Mouse (Mus musculus): ENCODE measurements around the gene Zbtb7a. TPM values are rescaled to one million over a fixed set of nuclear protein-coding genes. Genes with fewer than 3 reads are reported as not detected.

Gene Zbtb7a
- polyA plus RNA-seq, 1 experiment from 2014 or later = 10.1 TPM

DNA sequence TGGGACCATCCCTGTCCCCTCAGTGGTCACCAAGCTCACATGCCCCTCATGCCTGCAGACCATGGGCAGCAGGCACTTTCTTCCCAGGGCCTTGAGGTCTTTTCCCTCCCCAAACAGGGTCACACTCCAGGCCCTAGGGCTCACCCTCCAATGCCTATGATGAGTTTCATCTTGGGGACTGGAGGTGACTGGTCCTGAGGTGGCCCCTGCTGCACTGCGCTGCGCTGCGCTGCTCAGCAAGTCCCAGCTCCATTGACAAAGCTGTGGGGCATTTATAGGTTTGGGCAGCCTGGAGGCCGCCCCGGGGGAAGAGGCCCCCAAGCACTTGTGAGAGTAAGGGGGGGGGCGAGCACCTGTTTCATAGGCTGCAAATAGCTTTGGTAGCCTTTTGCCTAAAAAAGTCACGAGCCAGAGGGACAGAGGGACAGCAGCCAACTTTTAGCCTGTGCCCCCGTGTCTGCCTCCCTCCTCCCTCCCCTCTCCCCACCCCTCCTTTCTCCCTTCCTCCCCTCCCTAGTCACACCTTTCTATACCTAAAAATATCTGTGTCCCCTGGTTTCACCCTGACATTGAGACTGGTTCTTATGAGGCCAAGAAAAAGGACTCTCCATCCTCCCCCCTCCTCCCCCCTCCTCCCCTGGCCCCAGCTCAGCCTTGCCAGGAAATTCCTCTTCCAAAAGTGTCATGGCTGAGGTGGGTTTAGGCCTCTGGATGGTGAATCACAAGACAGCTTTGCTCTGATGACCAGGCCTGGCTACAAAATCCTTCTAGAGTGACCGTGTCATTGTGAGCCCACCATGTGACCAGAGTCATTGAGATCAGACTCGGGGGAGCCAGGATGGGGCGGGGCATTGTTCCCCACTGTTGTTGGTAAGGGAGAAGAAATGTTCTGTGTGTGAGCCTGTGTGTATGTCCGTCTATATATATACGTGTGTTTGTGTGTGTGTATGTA is 67.1 kb downstream of the Zbtb7a start, which contains the start of gene Nmrk2:
TSS of gene Nmrk2 (minus strand) at position 245 of the 952 bp plus-strand sequence.
- Histone ChIP-seq H3K9me3 (ENCODE audit: control insufficient read depth, low read length) (no peaks in the 10 kb centered on the region), H3K9ac (ENCODE audit: low read length) (no peak within 1 kb of the TSS), H3K4me2 (ENCODE audit: low read depth, low read length, severe bottlenecking) (no peak within 1 kb of the TSS), H3K27ac (ENCODE audit: low read depth, low read length) (no peak within 1 kb of the TSS), H3K27me3 (ENCODE audit: control insufficient read depth, insufficient read depth, low read length) (peaks cover 3% of the 10 kb centered on the region; the same call in 1 of the 2 replicates), H3K4me1 (replicated peaks; ENCODE audit: control insufficient read depth, insufficient read depth, low read length) (no peaks in the 10 kb centered on the region), H3K4me3 (ENCODE audit: low read depth, low read length) (no peak within 1 kb of the TSS), H3K36me3 (ENCODE audit: control insufficient read depth, insufficient read depth, low read length) (no peaks in the 10 kb centered on the region)
- WGBS = 61% methylated on average over 13 of the region's 13 CpGs
- ATAC-seq (replicated peaks; ENCODE audit: low FRiP score) = no peak
- DNase-seq (ENCODE audit: low spot score) = no peak

Small RNAs within 50 kb of the gene (microRNA-seq; reads per million reads assigned to microRNA genes)
- gene Mir5615-1 (ENCODE audit: insufficient number of aligned reads) (not detected), gene Mir5615-2 (ENCODE audit: insufficient number of aligned reads) (not detected)

Other genes starting within 250 kb of the Zbtb7a start
- 313 and 317 TPM in 2 replicates for gene Timm13, start 234.3 kb upstream of the Zbtb7a start, polyA plus RNA-seq (2014; fragmentation: Nextera tagmentation; extraction: Ambion mirVana)
- 29.8 and 30.9 TPM in 2 replicates for gene Lmnb2, start 217.0 kb upstream of the Zbtb7a start, polyA plus RNA-seq (2014; fragmentation: Nextera tagmentation; extraction: Ambion mirVana)
- 10.7 and 13.0 TPM in 2 replicates for gene Gadd45b, start 205.1 kb upstream of the Zbtb7a start, polyA plus RNA-seq (2014; fragmentation: Nextera tagmentation; extraction: Ambion mirVana)
- 8.0 and 9.2 TPM in 2 replicates for gene Gng7, start 120.3 kb upstream of the Zbtb7a start, polyA plus RNA-seq (2014; fragmentation: Nextera tagmentation; extraction: Ambion mirVana)
- 1.5 and 2.2 TPM in 2 replicates for gene Diras1, start 109.6 kb upstream of the Zbtb7a start, polyA plus RNA-seq (2014; fragmentation: Nextera tagmentation; extraction: Ambion mirVana)
- gene Slc39a3, start 97.8 kb upstream of the Zbtb7a start, polyA plus RNA-seq (2014; fragmentation: Nextera tagmentation; extraction: Ambion mirVana) = 19.4 and 21.6 TPM in 2 replicates
- gene Sgta, start 75.0 kb upstream of the Zbtb7a start, polyA plus RNA-seq (2014; fragmentation: Nextera tagmentation; extraction: Ambion mirVana) = 259 and 265 TPM in 2 replicates
- 76.1 and 78.9 TPM in 2 replicates for gene Thop1, start 65.2 kb upstream of the Zbtb7a start, polyA plus RNA-seq (2014; fragmentation: Nextera tagmentation; extraction: Ambion mirVana)
- 0.33 and 0.49 TPM in 2 replicates for gene Creb3l3, start 36.3 kb upstream of the Zbtb7a start, polyA plus RNA-seq (2014; fragmentation: Nextera tagmentation; extraction: Ambion mirVana)
- gene Map2k2, start 29.3 kb upstream of the Zbtb7a start, polyA plus RNA-seq (2014; fragmentation: Nextera tagmentation; extraction: Ambion mirVana) = 212 and 232 TPM in 2 replicates
- 54.0 and 65.0 TPM in 2 replicates for gene Pias4, start 32.7 kb downstream of the Zbtb7a start, polyA plus RNA-seq (2014; fragmentation: Nextera tagmentation; extraction: Ambion mirVana)
- gene Eef2, start 41.4 kb downstream of the Zbtb7a start, polyA plus RNA-seq (2014; fragmentation: Nextera tagmentation; extraction: Ambion mirVana) = 467 and 501 TPM in 2 replicates
- 54.8 and 59.3 TPM in 2 replicates for gene Dapk3, start 47.8 kb downstream of the Zbtb7a start, polyA plus RNA-seq (2014; fragmentation: Nextera tagmentation; extraction: Ambion mirVana)
- not detected in 2 replicates for gene 4930442H23Rik, start 48.6 kb downstream of the Zbtb7a start, polyA plus RNA-seq (2014; fragmentation: Nextera tagmentation; extraction: Ambion mirVana)
- not detected in 2 replicates for gene Nmrk2, start 66.8 kb downstream of the Zbtb7a start, polyA plus RNA-seq (2014; fragmentation: Nextera tagmentation; extraction: Ambion mirVana)
- gene Atcay, start 95.6 kb downstream of the Zbtb7a start, polyA plus RNA-seq (2014; fragmentation: Nextera tagmentation; extraction: Ambion mirVana) = 20.9 and 23.2 TPM in 2 replicates
- 5.3 and 6.4 TPM in 2 replicates for gene Zfr2, start 97.9 kb downstream of the Zbtb7a start, polyA plus RNA-seq (2014; fragmentation: Nextera tagmentation; extraction: Ambion mirVana)
- 2.6 and 4.0 TPM in 2 replicates for gene Matk, start 117.7 kb downstream of the Zbtb7a start, polyA plus RNA-seq (2014; fragmentation: Nextera tagmentation; extraction: Ambion mirVana)
- 147 and 154 TPM in 2 replicates for gene Mrpl54, start 131.7 kb downstream of the Zbtb7a start, polyA plus RNA-seq (2014; fragmentation: Nextera tagmentation; extraction: Ambion mirVana)
- 36.2 and 42.0 TPM in 2 replicates for gene Apba3, start 131.7 kb downstream of the Zbtb7a start, polyA plus RNA-seq (2014; fragmentation: Nextera tagmentation; extraction: Ambion mirVana)
- 10.1 and 11.9 TPM in 2 replicates for gene Tjp3, start 156.4 kb downstream of the Zbtb7a start, polyA plus RNA-seq (2014; fragmentation: Nextera tagmentation; extraction: Ambion mirVana)
- 74.1 and 74.9 TPM in 2 replicates for gene Pip5k1c, start 157.7 kb downstream of the Zbtb7a start, polyA plus RNA-seq (2014; fragmentation: Nextera tagmentation; extraction: Ambion mirVana)
- gene Cactin, start 185.9 kb downstream of the Zbtb7a start, polyA plus RNA-seq (2014; fragmentation: Nextera tagmentation; extraction: Ambion mirVana) = 51.2 and 53.2 TPM in 2 replicates
- gene Tbxa2r, start 193.5 kb downstream of the Zbtb7a start, polyA plus RNA-seq (2014; fragmentation: Nextera tagmentation; extraction: Ambion mirVana) = 1.9 and 2.6 TPM in 2 replicates
- gene Gipc3, start 208.0 kb downstream of the Zbtb7a start, polyA plus RNA-seq (2014; fragmentation: Nextera tagmentation; extraction: Ambion mirVana) = 0.07 TPM in 1 of 2 replicates, not detected in the other
- gene Hmg20b, start 215.3 kb downstream of the Zbtb7a start, polyA plus RNA-seq (2014; fragmentation: Nextera tagmentation; extraction: Ambion mirVana) = 109 and 111 TPM in 2 replicates
- 4.5 and 4.7 TPM in 2 replicates for gene Mfsd12, start 222.3 kb downstream of the Zbtb7a start, polyA plus RNA-seq (2014; fragmentation: Nextera tagmentation; extraction: Ambion mirVana)
- gene 4930404N11Rik, start 230.6 kb downstream of the Zbtb7a start, polyA plus RNA-seq (2014; fragmentation: Nextera tagmentation; extraction: Ambion mirVana) = 0.15 and 0.40 TPM in 2 replicates
- 132 and 144 TPM in 2 replicates for gene Fzr1, start 243.3 kb downstream of the Zbtb7a start, polyA plus RNA-seq (2014; fragmentation: Nextera tagmentation; extraction: Ambion mirVana)
- gene Dohh, start 249.2 kb downstream of the Zbtb7a start, polyA plus RNA-seq (2014; fragmentation: Nextera tagmentation; extraction: Ambion mirVana) = 61.0 and 66.3 TPM in 2 replicates
- 3.0 and 3.5 TPM in 2 replicates for gene Gm48551, start 249.2 kb downstream of the Zbtb7a start, polyA plus RNA-seq (2014; fragmentation: Nextera tagmentation; extraction: Ambion mirVana)